Mouse (Mus musculus): ENCODE measurements around the gene Hilpda.

DNA sequence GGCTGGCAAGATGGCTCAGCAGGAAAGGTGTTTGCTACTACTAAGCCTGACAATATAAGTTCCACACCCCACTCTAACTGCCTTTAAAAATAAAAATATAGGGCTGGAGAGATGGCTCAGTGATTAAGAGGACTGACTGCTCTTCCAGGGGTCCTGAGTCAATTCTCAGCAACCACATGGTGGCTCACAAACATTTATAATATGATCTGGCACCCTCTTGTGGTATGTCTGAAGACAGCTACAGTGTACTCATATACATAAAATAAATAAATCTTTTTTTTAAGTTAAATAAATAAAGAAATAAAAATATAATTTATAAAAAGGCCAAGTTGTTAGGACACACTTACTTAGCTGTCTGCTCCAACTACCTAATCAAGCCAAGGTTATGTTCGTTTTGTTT, 30.0 kb upstream of the Hilpda start:
- TF ChIP-seq POLR2A (IDR thresholded peaks at IDR 0.05; ENCODE audit: low read depth, low read length) (no peak), CTCF (IDR thresholded peaks at IDR 0.05; ENCODE audit: extremely low read depth, insufficient read length, insufficient replicate concordance, low read depth, low read length) (no peak)

Measured in small intestine, adult 2 months (tissue).